ENCODE assay signal across 16 mouse cellular contexts in the genomic region with DNA sequence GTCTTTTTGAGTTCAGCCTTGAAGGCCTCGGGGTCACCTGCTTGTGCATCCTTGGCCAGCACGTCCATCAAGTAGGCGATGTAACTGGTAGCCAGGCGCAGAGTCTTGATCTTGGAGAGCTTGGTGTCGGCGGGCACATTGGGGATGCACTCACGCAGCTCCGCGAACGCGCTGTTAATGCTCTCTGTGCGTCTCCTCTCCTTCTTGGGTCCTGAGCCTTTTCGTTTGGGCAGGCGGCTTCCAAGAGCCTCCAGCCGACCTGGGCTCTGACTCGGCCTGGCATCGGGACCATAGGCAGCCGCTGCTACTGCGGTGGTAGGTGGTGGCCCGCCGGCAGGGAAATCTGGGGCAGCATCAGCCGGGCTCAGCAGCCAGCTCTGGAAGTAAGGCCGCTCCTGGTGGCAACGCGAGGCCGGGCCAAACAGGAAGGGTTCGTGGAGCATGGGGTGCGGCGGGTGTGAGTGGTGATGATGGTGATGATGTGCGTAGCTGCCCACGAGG. TPM values are rescaled to one million over a fixed set of nuclear protein-coding genes. Genes with fewer than 3 reads are reported as not detected.
DNase-seq lines count a peak whose midpoint lies in the region; ATAC-seq lines count a peak whose summit lies in the region.
"Had no signal": no experiment of that assay in that cellular context is flagged by ENCODE, and none has a peak within 500 bp of the region (broad histone marks: within the 10 kb centered on the region; RNA-seq: fewer than 3 reads in every experiment).

No protein-coding gene starts in this region.

- peaks cover 39% of the 10 kb centered on the region for H3K4me1 ChIP-seq in hindbrain, embryonic 10.5 days (replicated peaks)
- H3K4me1 ChIP-seq in hindbrain, embryonic 13.5 days (replicated peaks): peaks cover 20% of the 10 kb centered on the region
- peaks cover 30% of the 10 kb centered on the region for H3K4me1 ChIP-seq in limb, embryonic 11.5 days (ENCODE audit: control insufficient read depth, insufficient read depth, low read length)

- no peak overlapping the region for H3K4me2 ChIP-seq in hindbrain, embryonic 13.5 days
- H3K4me2 ChIP-seq in limb, embryonic 11.5 days (ENCODE audit: low read depth, severe bottlenecking): peak overlapping the region; percentile 37
- H3K4me2 ChIP-seq: forebrain, embryonic 12.5 days; stomach, embryonic 15.5 days had no signal

- WGBS in hindbrain, embryonic 10.5 days: 1% methylated on average over 31 of the region's 31 CpGs
- WGBS in hindbrain, embryonic 13.5 days: under 1% methylated on average over 31 of the region's 31 CpGs
- under 1% methylated on average over 31 of the region's 31 CpGs for WGBS in limb, embryonic 11.5 days

- no peak overlapping the region for H3K4me3 ChIP-seq in hindbrain, embryonic 10.5 days
- no peak overlapping the region for H3K4me3 ChIP-seq in hindbrain, embryonic 13.5 days
- peak overlapping the region; percentile 21 for H3K4me3 ChIP-seq in limb, embryonic 11.5 days (ENCODE audit: low read depth, low read length)
- H3K4me3 ChIP-seq: forebrain, embryonic 12.5 days; myocyte; stomach, embryonic 15.5 days had no signal

- H3K9ac ChIP-seq in hindbrain, embryonic 13.5 days: no peak overlapping the region
- peak overlapping the region; percentile 23; the same call in 1 of the 2 replicates for H3K9ac ChIP-seq in limb, embryonic 11.5 days (ENCODE audit: low read length)
- H3K9ac ChIP-seq: forebrain, embryonic 12.5 days; stomach, embryonic 15.5 days had no signal

- H3K27ac ChIP-seq in hindbrain, embryonic 10.5 days: no peak overlapping the region
- H3K27ac ChIP-seq in hindbrain, embryonic 13.5 days: no peak overlapping the region
- no peak overlapping the region for H3K27ac ChIP-seq in limb, embryonic 11.5 days (replicated peaks; ENCODE audit: low read depth, low read length)
- H3K27ac ChIP-seq: forebrain, embryonic 12.5 days; kidney, postnatal 0 days; stomach, embryonic 15.5 days had no signal

- ATAC-seq in hindbrain, embryonic 13.5 days (ENCODE audit: low FRiP score): no peak
- no peak for ATAC-seq in limb, embryonic 11.5 days (ENCODE audit: insufficient number of reproducible peaks, low FRiP score, low TSS enrichment, low read depth)

- no peaks in the 10 kb centered on the region for H3K36me3 ChIP-seq in hindbrain, embryonic 10.5 days
- no peaks in the 10 kb centered on the region for H3K36me3 ChIP-seq in hindbrain, embryonic 13.5 days
- no peaks in the 10 kb centered on the region for H3K36me3 ChIP-seq in limb, embryonic 11.5 days (ENCODE audit: control insufficient read depth, insufficient read depth, low read length)
- H3K36me3 ChIP-seq: forebrain, embryonic 12.5 days; stomach, embryonic 15.5 days had no signal

- DNase-seq in cerebellum, postnatal 10 days: peak; percentile 18 to 32
- no peak for DNase-seq in cerebellum, adult 9-10 months
- DNase-seq in hindbrain, embryonic 10.5 days (ENCODE audit: low spot score): peak; percentile 56
- DNase-seq in R1 (ENCODE audit: low read depth, low spot score): peak; percentile 44
- DNase-seq in limb, embryonic 11.5 days (ENCODE audit: low spot score): peak; percentile 72
- no peak for DNase-seq in adrenal gland, postnatal 25 days
- no peak for DNase-seq in frontal cortex, postnatal 25 days (ENCODE audit: low spot score in 2 of 2)
- DNase-seq: cerebellum, adult 8-10 months; lung, postnatal 10 days had no signal

- H3K9me3 ChIP-seq in hindbrain, embryonic 10.5 days: no peaks in the 10 kb centered on the region
- no peaks in the 10 kb centered on the region for H3K9me3 ChIP-seq in hindbrain, embryonic 13.5 days
- no peaks in the 10 kb centered on the region for H3K9me3 ChIP-seq in limb, embryonic 11.5 days (ENCODE audit: control insufficient read depth, low read length)
- H3K9me3 ChIP-seq: forebrain, embryonic 12.5 days; stomach, embryonic 15.5 days had no signal

- H3K27me3 ChIP-seq in hindbrain, embryonic 10.5 days (ENCODE audit: insufficient read depth, poor library complexity, severe bottlenecking): peaks cover 100% of the 10 kb centered on the region
- peaks cover 99% of the 10 kb centered on the region for H3K27me3 ChIP-seq in hindbrain, embryonic 13.5 days
- H3K27me3 ChIP-seq in limb, embryonic 11.5 days (ENCODE audit: control insufficient read depth, insufficient read depth, low read length): peaks cover 91% of the 10 kb centered on the region

RNA-seq across cellular contexts. Expression of a gene that starts 1.3 kb away (rescaled TPM):
- polyA plus RNA-seq in hindbrain, embryonic 10.5 days (2016; fragmentation: Nextera tagmentation; extraction: Ambion mirVana): 0.17 and 0.50 TPM in 2 replicates
- not detected in 2 replicates for polyA plus RNA-seq in hindbrain, embryonic 13.5 days (2015; fragmentation: Nextera tagmentation; extraction: Ambion mirVana)
- polyA plus RNA-seq in limb, embryonic 11.5 days (2014; fragmentation: Nextera tagmentation; extraction: Ambion mirVana): 2.6 and 3.0 TPM in 2 replicates
- 8.0 and 13.6 TPM in 2 replicates for total RNA-seq in adrenal gland, postnatal 25 days (2021)
- total RNA-seq: granulocyte monocyte progenitor cell, adult 5-6 weeks; left cerebral cortex, adult 18-20 months had no signal
- polyA plus RNA-seq: forebrain, embryonic 12.5 days; myocyte had no signal

RNA-seq across cellular contexts. Expression of a gene that starts 29.9 kb away (rescaled TPM):
- polyA plus RNA-seq in hindbrain, embryonic 10.5 days (2016; fragmentation: Nextera tagmentation; extraction: Ambion mirVana): 8.8 and 12.7 TPM in 2 replicates
- 7.2 and 8.4 TPM in 2 replicates for polyA plus RNA-seq in hindbrain, embryonic 13.5 days (2015; fragmentation: Nextera tagmentation; extraction: Ambion mirVana)
- polyA plus RNA-seq in limb, embryonic 11.5 days (2014; fragmentation: Nextera tagmentation; extraction: Ambion mirVana): 14.1 and 15.2 TPM in 2 replicates
- total RNA-seq in adrenal gland, postnatal 25 days (2021): 55.8 and 60.8 TPM in 2 replicates

Comparison
In these comparisons a context has a peak if more than half of its experiments do, and no peak if none do; other contexts are left out.
1. DNase-seq: peak in cerebellum, postnatal 10 days (2 of 2), hindbrain, embryonic 10.5 days (single experiment), R1 (single experiment) and limb, embryonic 11.5 days (single experiment); none in cerebellum, adult 9-10 months (single experiment), adrenal gland, postnatal 25 days (single experiment) and frontal cortex, postnatal 25 days (0 of 2).